ENCODE assay signal across 1 mouse cellular context in genomic region chr13:99263159-99263783, GRCm38 (mm10).
TF ChIP-seq lines count a peak whose summit lies in the region.

No protein-coding gene starts in this region.

TF ChIP-seq in CH12.LX, 34 proteins besides CTCF, POLR2A, EP300 and RAD21 (continued from another document):
- TF ChIP-seq SIN3A (IDR thresholded peaks at IDR 0.05; ENCODE audit: low read length) (peak; percentile 54; the same call in 1 of the 2 replicates), PAX5 (IDR thresholded peaks at IDR 0.05; ENCODE audit: low read length) (no peak), ZNF384 (IDR thresholded peaks at IDR 0.05; ENCODE audit: low read depth, low read length) (no peak), IRF4 (IDR thresholded peaks at IDR 0.05; ENCODE audit: low read depth, low read length) (peak; percentile 38; the same call in 1 of the 2 replicates), NRF1 (IDR thresholded peaks at IDR 0.05; ENCODE audit: low read depth, low read length) (no peak), JUND (conservative IDR thresholded peaks at IDR 0.05; ENCODE audit: low read depth, low read length) (0 out of 2 replicates have a peak, but pooled peaks have one; percentile 25), POLR2AphosphoS2 (IDR thresholded peaks at IDR 0.05; ENCODE audit: low read depth, low read length) (no peak), JUN (IDR thresholded peaks at IDR 0.05; ENCODE audit: insufficient read depth, low read depth, low read length) (no peak), RCOR1 (conservative IDR thresholded peaks at IDR 0.05; ENCODE audit: low read depth, low read length) (0 out of 2 replicates have a peak, but pooled peaks have one; percentile 35)
